Mouse (Mus musculus) hindbrain, postnatal 0 days (tissue): ENCODE data around the gene Pias4. TPM values are rescaled to one million over a fixed set of nuclear protein-coding genes. Genes with fewer than 3 reads are reported as not detected.

Experiments used
- ATAC-seq: fragments of 200-750 bp; cut with Nextera tagmentation; 2 replicates; pipeline ENCODE4 v1.8.0; 2017; ENCODE audit warnings: mild to moderate bottlenecking, moderate TSS enrichment, moderate library complexity
- DNase-seq: peaks from one replicate; pipeline ENCODE4 v3.0.0-alpha.2; 2015; ENCODE audit warnings: low spot score
- H3K27ac ChIP-seq: fragments of 300-500 bp; sonication (generic); 2 replicates; pipeline ENCODE4 v1.5.1; 2014; ENCODE audit warnings: mild to moderate bottlenecking
- H3K27me3 ChIP-seq: fragments of 300-500 bp; sonication (generic); 2 replicates; pipeline ENCODE4 v1.6.1; 2014; ENCODE audit warnings: low read length, mixed read lengths; ENCODE audit not compliant: insufficient read depth
- H3K36me3 ChIP-seq: fragments of 300-500 bp; sonication (generic); 2 replicates; pipeline ENCODE4 v1.6.1; 2014; ENCODE audit warnings: low read length, mixed read lengths; ENCODE audit not compliant: insufficient read depth
- H3K4me1 ChIP-seq: fragments of 300-500 bp; sonication (generic); 2 replicates; pipeline ENCODE4 v1.6.1; 2014; ENCODE audit warnings: antibody characterized with exemption, low read length, mixed read lengths; ENCODE audit not compliant: insufficient read depth
- H3K4me2 ChIP-seq: fragments of 300-500 bp; sonication (generic); 2 replicates; pipeline ENCODE4 v1.6.1; 2014; ENCODE audit warnings: low read depth, mild to moderate bottlenecking, low read length, moderate library complexity, mixed read lengths
- H3K4me3 ChIP-seq: fragments of 300-500 bp; sonication (generic); 2 replicates; pipeline ENCODE4 v1.5.1; 2014; ENCODE audit warnings: low read length
- H3K9ac ChIP-seq: fragments of 300-500 bp; sonication (generic); replicated peaks from 2 replicates; pipeline ENCODE4 v1.6.1; 2014; ENCODE audit warnings: mild to moderate bottlenecking, low read length, moderate library complexity, mixed read lengths
- H3K9me3 ChIP-seq: fragments of 300-500 bp; sonication (generic); 2 replicates; pipeline ENCODE4 v1.6.1; 2016; ENCODE audit warnings: low read length, mixed read lengths
- CTCF ChIP-seq: IDR thresholded peaks from 2 replicates; pipeline ENCODE4 v1.5.1; 2016; ENCODE audit warnings: antibody characterized with exemption, control low read depth, low read depth
- WGBS: fragments of 180-500 bp; shearing (Covaris S2); extraction: QIAGEN DNeasy Blood & Tissue Kit; methylation state at CpG from one replicate; pipeline ENCODE4 v1.1.7; 2014; 5-methylcytosine and 5-hydroxymethylcytosine counted together
- polyA plus RNA-seq: library from polyadenylated mRNA; unstranded; fragments of >200 nt; fragmentation: Nextera tagmentation; extraction: Ambion mirVana; gene quantifications from 2 replicates; pipeline ENCODE4 v1.2.1, GENCODE M21; 2015
- total RNA-seq: library from RNA; depleted of rRNA; stranded (reverse); fragments of >200 nt; gene quantifications from 2 replicates; pipeline ENCODE4 v1.2.3, GENCODE M21; 2014

The Pias4 gene
- total and polyA plus RNA-seq, 2 experiments from 2014 or later, result 32.0 to 33.9 TPM

- H3K9ac ChIP-seq, result no peak overlapping the region; the same call in 1 of the 2 replicates
- DNase-seq (no peak), ATAC-seq (no peak)
- WGBS, result 87% methylated on average over 18 of the region's 18 CpGs
- peaks cover 20% of the 10 kb centered on the region; the same call in 1 of the 2 replicates for H3K36me3 ChIP-seq
- H3K4me2 ChIP-seq, result peak overlapping the region; percentile 95
- H3K4me1 ChIP-seq, result peaks cover 9% of the 10 kb centered on the region; the same call in 1 of the 2 replicates
- TF ChIP-seq CTCF, result no peak
- no peaks in the 10 kb centered on the region for H3K9me3 ChIP-seq
- H3K4me3 ChIP-seq, result no peak overlapping the region
- peaks cover 9% of the 10 kb centered on the region; the same call in 1 of the 2 replicates for H3K27me3 ChIP-seq
- peak overlapping the region; percentile 93 for H3K27ac ChIP-seq
These were observed 23.7 kb upstream of the Pias4 start for GRCm38 (mm10) chr10:81191342-81191982.

GRCm38 (mm10) chr10:81190912-81191321, 23.2 kb upstream of the Pias4 start:
- DNase-seq (no peak), ATAC-seq (no peak)
- Histone ChIP-seq H3K4me1 (peaks cover 9% of the 10 kb centered on the region; the same call in 1 of the 2 replicates), H3K36me3 (peaks cover 20% of the 10 kb centered on the region; the same call in 1 of the 2 replicates), H3K9me3 (no peaks in the 10 kb centered on the region), H3K27me3 (peaks cover 8% of the 10 kb centered on the region; the same call in 1 of the 2 replicates), H3K9ac (no peak overlapping the region), H3K27ac (no peak overlapping the region), H3K4me2 (no peak overlapping the region), H3K4me3 (no peak overlapping the region)
- peak; percentile 44 for TF ChIP-seq CTCF
- WGBS, result 79% methylated on average over 6 of the region's 6 CpGs

- H3K27me3 ChIP-seq, result peaks cover 2% of the 10 kb centered on the region; the same call in 1 of the 2 replicates
- TF ChIP-seq CTCF, result peak; percentile 62
- peaks cover 9% of the 10 kb centered on the region; the same call in 1 of the 2 replicates for H3K4me1 ChIP-seq
- H3K9me3 ChIP-seq, result no peaks in the 10 kb centered on the region
- WGBS, result 72% methylated on average over 31 of the region's 31 CpGs
- H3K27ac ChIP-seq, result no peak overlapping the region
- H3K36me3 ChIP-seq, result peaks cover 22% of the 10 kb centered on the region; the same call in 1 of the 2 replicates
- ATAC-seq (no peak), DNase-seq (peak; percentile 17)
- no peak overlapping the region for H3K4me2 ChIP-seq
- H3K9ac ChIP-seq, result no peak overlapping the region
- no peak overlapping the region for H3K4me3 ChIP-seq
These were observed 22.7 kb upstream of the Pias4 start for GRCm38 (mm10) chr10:81190236-81190911.

- H3K9me3 ChIP-seq, result no peaks in the 10 kb centered on the region
- DNase-seq, result no peak
- H3K27me3 ChIP-seq, result no peaks in the 10 kb centered on the region
- no peak overlapping the region for H3K4me3 ChIP-seq
- no peak for TF ChIP-seq CTCF
- H3K9ac ChIP-seq, result no peak overlapping the region
- WGBS, result 78% methylated on average over 26 of the region's 26 CpGs
- no peak for ATAC-seq
- peaks cover 27% of the 10 kb centered on the region; the same call in 1 of the 2 replicates for H3K36me3 ChIP-seq
- H3K4me2 ChIP-seq, result no peak overlapping the region
- H3K4me1 ChIP-seq, result peaks cover 9% of the 10 kb centered on the region; the same call in 1 of the 2 replicates
- no peak overlapping the region for H3K27ac ChIP-seq
These were observed 22.1 kb upstream of the Pias4 start for GRCm38 (mm10) chr10:81189821-81190220.

GRCm38 (mm10) chr10:81187161-81187560, 19.4 kb upstream of the Pias4 start:
- ATAC-seq (no peak), DNase-seq (no peak)
- no peak overlapping the region for H3K4me2 ChIP-seq
- H3K9ac ChIP-seq, result no peak overlapping the region
- no peak overlapping the region for H3K27ac ChIP-seq
- no peaks in the 10 kb centered on the region for H3K9me3 ChIP-seq
- no peak overlapping the region for H3K4me3 ChIP-seq
- no peaks in the 10 kb centered on the region for H3K4me1 ChIP-seq
- H3K27me3 ChIP-seq, result no peaks in the 10 kb centered on the region
- WGBS, result 96% methylated on average over 9 of the region's 9 CpGs
- no peak for TF ChIP-seq CTCF
- peaks cover 35% of the 10 kb centered on the region; the same call in 1 of the 2 replicates for H3K36me3 ChIP-seq

GRCm38 (mm10) chr10:81184765-81185164, 17.0 kb upstream of the Pias4 start:
- H3K4me3 ChIP-seq, result no peak overlapping the region
- H3K27ac ChIP-seq, result no peak overlapping the region
- peaks cover 48% of the 10 kb centered on the region for H3K36me3 ChIP-seq
- no peak overlapping the region for H3K4me2 ChIP-seq
- no peaks in the 10 kb centered on the region for H3K9me3 ChIP-seq
- no peak overlapping the region for H3K9ac ChIP-seq
- WGBS, result 70% methylated on average over 4 of the region's 4 CpGs
- H3K4me1 ChIP-seq, result no peaks in the 10 kb centered on the region
- no peak for DNase-seq
- no peaks in the 10 kb centered on the region for H3K27me3 ChIP-seq
- ATAC-seq, result no peak
- no peak for TF ChIP-seq CTCF
